Mouse (Mus musculus) limb, embryonic 14.5 days (tissue): Measurements from ENCODE around the gene Nxnl1. TPM values are rescaled to one million over a fixed set of nuclear protein-coding genes. Genes with fewer than 3 reads are reported as not detected.

Experiments
- ATAC-seq: fragments of 200-750 bp; cut with Nextera tagmentation; 2 replicates; pipeline ENCODE4 v1.8.0; 2017; ENCODE audit warnings: low read depth, moderate number of reproducible peaks, moderate TSS enrichment; ENCODE audit not compliant: low FRiP score
- DNase-seq: peaks from one replicate; pipeline ENCODE4 v3.0.0-alpha.2; 2015; ENCODE audit warnings: low spot score
- H3K27ac ChIP-seq: fragments of 300-500 bp; sonication (generic); replicated peaks from 2 replicates; pipeline ENCODE4 v1.5.1; 2014; ENCODE audit warnings: low read depth, mild to moderate bottlenecking, low read length, moderate library complexity, mixed read lengths
- H3K27me3 ChIP-seq: fragments of 300-500 bp; sonication (generic); 2 replicates; pipeline ENCODE4 v1.6.1; 2014; ENCODE audit warnings: low read length, mixed read lengths; ENCODE audit not compliant: control insufficient read depth, insufficient read depth
- H3K36me3 ChIP-seq: fragments of 300-500 bp; sonication (generic); 2 replicates; pipeline ENCODE4 v1.6.1; 2014; ENCODE audit warnings: mild to moderate bottlenecking, low read length, moderate library complexity, mixed read lengths; ENCODE audit not compliant: control insufficient read depth, insufficient read depth
- H3K4me1 ChIP-seq: fragments of 300-500 bp; sonication (generic); 2 replicates; pipeline ENCODE4 v1.6.1; 2014; ENCODE audit warnings: antibody characterized with exemption, low read length, mixed read lengths; ENCODE audit not compliant: control insufficient read depth, insufficient read depth
- H3K4me2 ChIP-seq: fragments of 300-500 bp; sonication (generic); replicated peaks from 2 replicates; pipeline ENCODE4 v1.6.1; 2014; ENCODE audit warnings: low read depth, mild to moderate bottlenecking, low read length, moderate library complexity; ENCODE audit not compliant: severe bottlenecking
- H3K4me3 ChIP-seq: fragments of 300-500 bp; sonication (generic); replicated peaks from 2 replicates; pipeline ENCODE4 v1.5.1; 2014; ENCODE audit warnings: low read length
- H3K9ac ChIP-seq: fragments of 300-500 bp; sonication (generic); 2 replicates; pipeline ENCODE4 v1.6.1; 2014; ENCODE audit warnings: mild to moderate bottlenecking, low read depth, low read length, moderate library complexity; ENCODE audit not compliant: severe bottlenecking
- H3K9me3 ChIP-seq: fragments of 300-500 bp; sonication (generic); 2 replicates; pipeline ENCODE4 v1.6.1; 2016; ENCODE audit warnings: low read length; ENCODE audit not compliant: control insufficient read depth
- POLR2A ChIP-seq: fragments of 200-500 bp; IDR thresholded peaks from 2 replicates; pipeline ENCODE4 v1.8.0; 2012; ENCODE audit warnings: inconsistent platforms, mild to moderate bottlenecking, moderate library complexity, borderline replicate concordance; ENCODE audit not compliant: insufficient read depth, insufficient read length; ENCODE audit errors: extremely low read depth
- WGBS: fragments of 180-500 bp; shearing (Covaris S2); extraction: QIAGEN DNeasy Blood & Tissue Kit; methylation state at CpG from one replicate; pipeline ENCODE4 v1.1.7; 2014; 5-methylcytosine and 5-hydroxymethylcytosine counted together
- polyA plus RNA-seq, 2 experiments: library from polyadenylated mRNA; depleted of rRNA in 1 of 2; stranded (reverse) in 1 of 2; unstranded in 1 of 2; fragments of >200 nt; fragmentation: Nextera tagmentation in 1 of 2; extraction: Ambion mirVana in 1 of 2; gene quantifications; 2 replicates each; pipeline versions ENCODE4 v1.2.1 to v1.2.3; 2012 to 2014

Nxnl1 gene
- polyA plus RNA-seq, 2 experiments = not detected

DNA sequence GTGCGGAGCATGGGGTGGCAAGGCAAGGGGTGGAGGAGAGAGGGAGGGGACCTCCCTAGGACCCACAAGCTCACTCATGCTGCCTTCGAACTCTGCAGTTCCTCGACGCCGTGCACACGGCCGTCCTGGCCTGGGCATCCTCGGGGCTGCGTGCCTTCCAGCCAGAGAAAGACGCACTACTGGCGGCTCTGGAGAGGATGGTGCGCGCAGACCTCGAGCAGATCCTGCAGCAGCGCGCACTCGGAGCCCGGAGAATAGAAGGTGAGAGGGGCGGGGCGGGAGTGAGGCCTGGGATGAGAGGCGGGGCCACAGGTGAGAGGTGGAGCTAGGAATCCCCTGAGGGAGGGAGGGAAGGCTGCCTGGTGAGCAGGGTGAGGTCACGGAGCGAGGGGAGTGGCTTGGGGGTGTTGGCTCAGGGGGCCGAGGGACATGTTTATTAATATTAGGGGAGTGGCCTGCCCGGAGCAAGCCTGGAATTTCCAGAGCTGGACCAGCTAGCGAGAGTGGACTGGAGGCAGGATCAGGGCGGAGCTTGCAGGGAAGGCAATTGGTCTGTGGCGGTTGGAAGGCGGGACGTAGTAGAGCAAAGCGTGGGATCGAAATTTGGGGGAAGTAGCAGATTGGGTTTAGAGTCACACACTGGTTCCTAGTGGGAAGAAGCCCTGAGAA, 36.4 kb upstream of the Nxnl1 start:
- 1% methylated on average over 31 of the region's 32 CpGs for WGBS
- peak; percentile 78 for ATAC-seq
- H3K27me3 ChIP-seq = peaks cover 17% of the 10 kb centered on the region

DNA sequence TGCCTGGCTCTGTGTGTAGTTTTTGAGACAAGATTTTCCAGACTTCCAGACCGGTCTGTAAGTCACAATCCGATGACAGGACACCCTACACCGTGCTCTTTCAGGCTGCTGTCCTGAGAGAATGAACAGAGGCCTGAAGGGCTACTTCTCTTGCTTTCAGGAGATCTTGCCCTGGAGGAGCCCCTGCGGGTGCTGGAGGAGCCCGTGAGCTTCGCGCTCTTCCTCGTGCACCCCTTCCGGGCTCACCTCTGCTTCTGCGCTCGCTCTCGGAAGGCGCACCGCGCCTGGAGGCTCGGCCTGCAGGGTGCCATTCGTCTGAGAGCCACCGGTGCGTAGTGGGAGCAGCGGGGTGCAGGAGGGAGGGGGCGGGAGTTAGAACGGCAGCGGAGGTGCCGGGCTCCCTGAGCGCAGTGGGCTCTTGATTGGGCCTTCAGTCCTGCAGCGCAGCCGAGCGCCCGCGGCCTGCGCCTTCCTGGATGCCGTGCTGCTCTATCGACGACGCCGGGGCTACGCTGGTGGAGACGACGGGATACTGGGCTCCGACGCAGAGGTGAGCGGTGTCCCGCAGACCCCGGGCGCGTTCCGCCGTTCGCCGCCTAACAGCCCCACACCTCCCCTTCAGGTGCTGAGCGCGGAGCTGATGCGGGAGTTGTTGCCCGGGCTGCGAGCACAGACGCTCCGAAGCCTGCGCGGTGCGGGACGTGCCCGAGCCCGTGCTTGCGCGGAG, 35.7 kb upstream of the Nxnl1 start:
- peak overlapping the region; percentile 46 for H3K9ac ChIP-seq
- H3K4me2 ChIP-seq = peak overlapping the region; percentile 74
- H3K4me1 ChIP-seq = peaks cover 9% of the 10 kb centered on the region; the same call in 1 of the 2 replicates
- WGBS = 3% methylated on average over 61 of the region's 65 CpGs
- ATAC-seq (peak; percentile 7; the same call in 1 of the 2 replicates), DNase-seq (no peak)
- TF ChIP-seq POLR2A = no peak
- no peaks in the 10 kb centered on the region for H3K36me3 ChIP-seq
- H3K27ac ChIP-seq = no peak overlapping the region
- H3K9me3 ChIP-seq = no peaks in the 10 kb centered on the region
- peak overlapping the region; percentile 40 for H3K4me3 ChIP-seq
- H3K27me3 ChIP-seq = peaks cover 17% of the 10 kb centered on the region

More for the DNA sequence above, 36.4 kb upstream of the Nxnl1 start:
- DNase-seq = peak; percentile 75
- Histone ChIP-seq H3K4me1 (peaks cover 9% of the 10 kb centered on the region; the same call in 1 of the 2 replicates), H3K36me3 (no peaks in the 10 kb centered on the region), H3K27ac (no peak overlapping the region), H3K9ac (peak overlapping the region; percentile 46), H3K4me3 (peak overlapping the region; percentile 40), H3K9me3 (no peaks in the 10 kb centered on the region), H3K4me2 (peak overlapping the region; percentile 74)
- no peak for TF ChIP-seq POLR2A

DNA sequence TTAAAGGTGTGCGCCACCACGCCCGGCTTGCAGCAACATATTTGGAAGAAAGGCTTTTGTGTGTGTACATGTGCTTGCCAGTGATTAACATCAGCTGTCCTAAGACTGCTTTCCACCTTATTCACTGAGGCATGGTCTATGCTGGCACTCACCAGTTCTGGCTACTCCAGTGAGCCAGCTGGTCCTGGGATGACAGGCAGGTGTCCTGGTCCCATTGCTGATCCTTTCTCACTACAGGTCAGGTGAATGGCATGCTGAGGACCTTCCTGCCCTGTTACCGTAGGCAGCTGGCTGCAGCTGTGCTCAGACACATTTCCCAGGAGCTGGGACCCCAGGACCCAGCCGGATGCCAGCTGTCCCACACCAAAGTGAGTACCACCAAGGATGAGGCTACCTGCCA, 32.4 kb upstream of the Nxnl1 start:
- no peak for TF ChIP-seq POLR2A
- Histone ChIP-seq H3K4me2 (no peak overlapping the region), H3K27ac (no peak overlapping the region), H3K4me1 (peaks cover 9% of the 10 kb centered on the region; the same call in 1 of the 2 replicates), H3K9ac (no peak overlapping the region), H3K27me3 (peaks cover 17% of the 10 kb centered on the region), H3K9me3 (no peaks in the 10 kb centered on the region), H3K36me3 (no peaks in the 10 kb centered on the region), H3K4me3 (no peak overlapping the region)
- no peak for DNase-seq
- 91% methylated on average over 5 of the region's 5 CpGs for WGBS
- no peak for ATAC-seq

DNA sequence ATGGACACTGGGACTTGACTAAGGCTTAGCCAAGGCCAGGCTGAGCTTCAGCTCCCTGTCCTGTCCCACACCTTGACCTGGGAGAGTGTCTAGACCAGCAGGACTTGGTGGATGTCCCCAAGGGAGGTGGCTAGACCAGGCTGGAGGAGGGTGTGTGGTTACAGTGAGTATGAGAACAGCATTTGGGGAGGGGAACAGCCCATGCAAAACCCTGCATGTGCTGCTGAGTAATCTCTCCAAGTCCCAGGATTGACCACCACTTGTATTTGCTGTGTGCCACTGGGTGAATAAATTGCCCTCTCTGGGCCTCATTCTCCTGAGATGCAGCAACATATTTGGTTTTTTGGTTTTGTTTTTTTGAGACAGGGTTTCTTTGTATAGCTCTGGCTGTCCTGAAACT, 32.0 kb upstream of the Nxnl1 start:
- ATAC-seq = no peak
- Histone ChIP-seq H3K9ac (no peak overlapping the region), H3K4me1 (peaks cover 8% of the 10 kb centered on the region), H3K4me2 (no peak overlapping the region), H3K27ac (no peak overlapping the region), H3K4me3 (no peak overlapping the region), H3K9me3 (no peaks in the 10 kb centered on the region), H3K27me3 (peaks cover 17% of the 10 kb centered on the region), H3K36me3 (no peaks in the 10 kb centered on the region)
- TF ChIP-seq POLR2A = no peak
- DNase-seq = no peak

DNA sequence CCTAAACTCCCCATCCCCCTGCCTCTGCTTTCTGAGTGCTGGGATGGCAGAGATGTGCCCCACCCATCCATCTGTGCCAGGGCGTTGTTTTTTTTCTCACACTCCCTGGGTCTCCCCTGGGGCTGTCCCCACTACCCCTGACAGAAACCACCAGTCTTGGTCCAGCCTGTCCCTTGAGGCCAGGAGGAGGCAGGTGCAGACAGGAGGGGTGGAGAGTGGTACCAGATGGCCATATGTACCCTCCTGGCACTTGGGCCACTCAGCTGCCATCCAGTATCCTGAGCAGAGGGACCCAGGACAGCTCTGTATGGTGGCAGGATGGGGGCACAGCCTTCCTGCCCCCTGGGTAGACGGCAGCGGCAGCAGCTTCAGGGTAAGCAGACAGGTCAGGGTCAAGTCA, 31.1 kb upstream of the Nxnl1 start, which contains the start of gene Fam129c:
Gene Fam129c (plus strand): TSS at position 198 of the 400 bp plus-strand sequence.
- DNase-seq (no peak), ATAC-seq (no peak)
- no peaks in the 10 kb centered on the region for H3K36me3 ChIP-seq
- TF ChIP-seq POLR2A = no peak
- peaks cover 12% of the 10 kb centered on the region for H3K27me3 ChIP-seq
- H3K4me1 ChIP-seq = peaks cover 8% of the 10 kb centered on the region
- H3K9me3 ChIP-seq = no peaks in the 10 kb centered on the region
- H3K27ac ChIP-seq = no peak within 1 kb of the TSS
- H3K4me2 ChIP-seq = no peak within 1 kb of the TSS
- H3K9ac ChIP-seq = no peak within 1 kb of the TSS
- no peak within 1 kb of the TSS for H3K4me3 ChIP-seq
- WGBS = 65% methylated on average over 3 of the region's 3 CpGs
